Mouse (Mus musculus) limb, embryonic 11.5 days (tissue): ENCODE results near the gene Arfgap2. TPM values are rescaled to one million over a fixed set of nuclear protein-coding genes. Genes with fewer than 3 reads are reported as not detected.
A peak's percentile ranks its signal among the peaks of the same experiment; 100 is the strongest.

ENCODE experiments used
- ATAC-seq: fragments of 200-750 bp; cut with Nextera tagmentation; 2 replicates; pipeline ENCODE4 v1.8.0; 2017; ENCODE audit warnings: low read depth; ENCODE audit not compliant: insufficient number of reproducible peaks, low FRiP score, low TSS enrichment
- DNase-seq: peaks from one replicate; pipeline ENCODE4 v3.0.0-alpha.2; 2015; ENCODE audit warnings: low spot score
- H3K27ac ChIP-seq: fragments of 300-500 bp; sonication (generic); replicated peaks from 2 replicates; pipeline ENCODE4 v1.5.1; 2014; ENCODE audit warnings: low read depth, mild to moderate bottlenecking, low read length
- H3K27me3 ChIP-seq: fragments of 300-500 bp; sonication (generic); 2 replicates; pipeline ENCODE4 v1.6.1; 2014; ENCODE audit warnings: mild to moderate bottlenecking, low read length, mixed read lengths; ENCODE audit not compliant: control insufficient read depth, insufficient read depth
- H3K36me3 ChIP-seq: fragments of 300-500 bp; sonication (generic); 2 replicates; pipeline ENCODE4 v1.6.1; 2014; ENCODE audit warnings: mild to moderate bottlenecking, low read length, moderate library complexity, mixed read lengths; ENCODE audit not compliant: control insufficient read depth, insufficient read depth
- H3K4me1 ChIP-seq: fragments of 300-500 bp; sonication (generic); 2 replicates; pipeline ENCODE4 v1.6.1; 2014; ENCODE audit warnings: low read length, mixed read lengths; ENCODE audit not compliant: control insufficient read depth, insufficient read depth
- H3K4me2 ChIP-seq: fragments of 300-500 bp; sonication (generic); 2 replicates; pipeline ENCODE4 v1.6.1; 2014; ENCODE audit warnings: low read depth, mild to moderate bottlenecking, moderate library complexity; ENCODE audit not compliant: severe bottlenecking
- H3K4me3 ChIP-seq: fragments of 300-500 bp; sonication (generic); 2 replicates; pipeline ENCODE4 v1.5.1; 2014; ENCODE audit warnings: low read depth, low read length
- H3K9ac ChIP-seq: fragments of 300-500 bp; sonication (generic); 2 replicates; pipeline ENCODE4 v1.6.1; 2014; ENCODE audit warnings: mild to moderate bottlenecking, low read length
- H3K9me3 ChIP-seq: fragments of 300-500 bp; sonication (generic); 2 replicates; pipeline ENCODE4 v1.6.1; 2016; ENCODE audit warnings: low read length; ENCODE audit not compliant: control insufficient read depth
- WGBS: fragments of 180-500 bp; shearing (Covaris S2); extraction: QIAGEN DNeasy Blood & Tissue Kit; methylation state at CpG from one replicate; pipeline ENCODE4 v1.1.7; 2014; 5-methylcytosine and 5-hydroxymethylcytosine counted together
- polyA plus RNA-seq: library from polyadenylated mRNA; unstranded; fragments of >200 nt; fragmentation: Nextera tagmentation; extraction: Ambion mirVana; gene quantifications from 2 replicates; pipeline ENCODE4 v1.2.1, GENCODE M21; 2014

Gene Arfgap2
- polyA plus RNA-seq, 1 experiment from 2014 or later, result 89.4 TPM

DNA sequence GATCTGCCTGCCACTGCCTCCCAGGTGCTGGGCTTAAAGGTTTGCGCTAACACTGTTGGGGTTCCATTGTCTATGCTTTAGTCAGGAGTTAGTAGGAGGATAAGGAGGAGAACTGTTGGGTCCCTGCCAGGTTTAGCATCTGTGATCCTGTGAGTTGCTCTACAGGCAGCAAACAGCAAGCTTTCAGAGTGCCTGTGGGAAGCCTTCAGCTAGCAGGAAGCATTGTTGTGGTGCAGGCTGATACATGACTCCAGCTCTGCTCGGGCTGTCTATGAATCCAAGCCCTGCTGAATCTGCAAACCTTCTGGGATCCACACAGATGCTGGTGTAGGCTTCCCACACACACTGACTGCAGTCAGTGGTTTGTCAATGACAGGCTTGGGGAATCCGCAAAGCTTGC, 21.4 kb upstream of the Arfgap2 start:
- DNase-seq, result no peak

DNA sequence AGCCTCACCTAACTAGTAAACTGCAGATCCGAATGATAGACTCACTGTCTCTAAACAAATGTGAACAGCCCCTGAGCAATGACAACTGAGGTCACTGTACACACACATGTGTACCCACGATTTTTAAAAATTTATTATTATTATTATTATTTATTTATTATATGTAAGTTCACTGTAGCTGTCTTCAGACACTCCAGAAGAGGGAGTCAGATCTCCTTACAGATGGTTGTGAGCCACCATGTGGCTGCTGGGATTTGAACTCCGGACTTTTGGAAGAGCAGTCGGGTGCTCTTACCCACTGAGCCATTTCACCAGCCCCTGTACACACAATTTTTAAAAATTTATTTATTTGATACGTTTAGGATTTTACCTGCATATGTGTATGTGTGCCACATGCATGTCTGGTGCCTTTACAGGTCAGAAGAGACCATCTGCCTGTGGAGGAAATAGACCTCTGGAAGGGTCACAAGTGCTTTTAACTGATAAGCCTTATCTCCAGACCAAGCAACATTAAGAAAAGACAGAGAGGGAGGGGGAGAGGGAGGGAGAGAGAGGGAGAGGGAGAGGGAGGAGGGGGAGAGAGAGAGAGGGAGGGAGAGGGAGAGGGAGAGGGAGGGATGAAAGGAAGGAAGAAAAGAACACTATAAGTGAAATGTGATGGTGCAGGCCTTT, 20.1 kb upstream of the Arfgap2 start:
- no peak overlapping the region for H3K27ac ChIP-seq
- no peaks in the 10 kb centered on the region for H3K4me1 ChIP-seq
- no peak overlapping the region for H3K4me3 ChIP-seq
- no peaks in the 10 kb centered on the region for H3K36me3 ChIP-seq
- H3K4me2 ChIP-seq, result no peak overlapping the region
- DNase-seq (no peak), ATAC-seq (no peak)
- H3K27me3 ChIP-seq, result no peaks in the 10 kb centered on the region
- no peaks in the 10 kb centered on the region for H3K9me3 ChIP-seq
- 74% methylated on average over 5 of the region's 5 CpGs for WGBS
- no peak overlapping the region for H3K9ac ChIP-seq

More for the DNA sequence above, 21.4 kb upstream of the Arfgap2 start:
- Histone ChIP-seq H3K4me1 (no peaks in the 10 kb centered on the region), H3K36me3 (no peaks in the 10 kb centered on the region), H3K9me3 (no peaks in the 10 kb centered on the region), H3K4me2 (no peak overlapping the region), H3K27ac (no peak overlapping the region), H3K27me3 (no peaks in the 10 kb centered on the region), H3K9ac (no peak overlapping the region), H3K4me3 (no peak overlapping the region)
- ATAC-seq, result no peak
- 75% methylated on average over 3 of the region's 3 CpGs for WGBS

DNA sequence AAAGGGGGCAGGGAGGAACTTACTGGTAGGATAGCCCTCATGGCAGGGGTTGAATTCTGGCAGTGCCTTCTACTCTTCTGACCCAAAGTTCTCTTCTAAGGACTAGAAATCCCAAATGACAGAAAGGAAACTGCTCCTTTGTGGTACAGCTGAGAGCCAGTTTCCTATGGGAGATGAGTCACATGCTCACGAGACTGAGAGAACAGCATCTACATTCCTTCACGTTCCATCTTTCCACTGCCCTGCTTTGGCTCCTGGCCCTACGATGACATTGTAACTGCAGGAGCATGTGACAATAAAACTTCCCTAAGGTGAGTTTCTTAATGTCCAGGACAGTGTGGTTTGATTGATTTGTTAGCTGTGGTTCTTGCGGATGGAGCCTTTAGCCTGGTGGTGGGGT, 16.4 kb upstream of the Arfgap2 start:
- DNase-seq, result no peak
- no peak for ATAC-seq
- H3K4me3 ChIP-seq, result no peak overlapping the region
- no peaks in the 10 kb centered on the region for H3K27me3 ChIP-seq
- WGBS, result 87% methylated on average over 4 of the region's 4 CpGs
- H3K4me2 ChIP-seq, result no peak overlapping the region
- H3K4me1 ChIP-seq, result no peaks in the 10 kb centered on the region
- no peak overlapping the region for H3K9ac ChIP-seq
- no peak overlapping the region for H3K27ac ChIP-seq
- no peaks in the 10 kb centered on the region for H3K9me3 ChIP-seq
- H3K36me3 ChIP-seq, result no peaks in the 10 kb centered on the region

DNA sequence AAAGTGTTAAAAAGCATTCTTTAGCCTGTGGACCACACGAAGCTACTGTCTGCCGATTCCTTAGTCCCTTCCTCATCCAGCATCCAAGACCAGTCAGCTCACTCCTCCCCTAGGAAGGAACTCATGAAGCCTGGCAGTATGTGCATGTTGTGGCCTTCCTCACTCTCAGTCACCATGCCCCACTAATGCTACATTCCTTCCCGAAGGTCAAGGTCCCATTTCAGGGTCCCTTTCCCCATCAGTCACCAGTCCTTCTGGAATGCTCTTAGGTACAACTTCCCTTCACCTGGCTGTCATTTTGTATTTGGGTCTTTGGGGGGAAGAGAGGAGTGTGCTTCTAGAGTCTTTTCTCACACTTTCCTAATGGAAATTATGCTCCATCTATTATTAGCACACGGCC, 12.8 kb upstream of the Arfgap2 start:
- 63% methylated on average over 4 of the region's 4 CpGs for WGBS
- Histone ChIP-seq H3K9me3 (no peaks in the 10 kb centered on the region), H3K27ac (no peak overlapping the region), H3K36me3 (no peaks in the 10 kb centered on the region), H3K4me3 (no peak overlapping the region), H3K9ac (no peak overlapping the region), H3K4me2 (no peak overlapping the region), H3K4me1 (peaks cover 16% of the 10 kb centered on the region), H3K27me3 (peaks cover 10% of the 10 kb centered on the region)
- DNase-seq (no peak), ATAC-seq (no peak)

DNA sequence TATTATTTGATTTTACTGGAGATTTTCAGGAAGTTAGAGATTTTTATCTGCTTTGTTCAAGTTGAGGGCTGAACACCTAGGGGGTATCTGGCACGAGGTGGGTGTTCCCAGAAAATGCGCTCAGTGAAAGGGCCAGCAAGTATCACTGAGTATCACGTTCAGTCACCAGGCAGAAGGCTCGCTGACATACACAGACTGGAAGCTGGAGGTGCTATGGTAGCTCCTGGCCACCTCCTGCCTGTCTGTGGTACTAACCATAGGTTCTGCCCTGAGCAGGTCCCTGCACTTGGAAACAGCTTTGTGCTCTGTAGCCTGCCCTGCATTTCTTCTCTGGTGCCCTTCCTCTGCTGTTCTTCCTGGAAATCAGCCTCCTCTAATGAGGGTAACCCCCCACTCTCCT, 12.3 kb upstream of the Arfgap2 start:
- Histone ChIP-seq H3K4me1 (peaks cover 17% of the 10 kb centered on the region), H3K9me3 (no peaks in the 10 kb centered on the region), H3K9ac (no peak overlapping the region), H3K4me2 (no peak overlapping the region), H3K27me3 (peaks cover 10% of the 10 kb centered on the region), H3K27ac (no peak overlapping the region), H3K4me3 (no peak overlapping the region), H3K36me3 (no peaks in the 10 kb centered on the region)
- no peak for ATAC-seq
- 58% methylated on average over 4 of the region's 4 CpGs for WGBS
- DNase-seq, result no peak

DNA sequence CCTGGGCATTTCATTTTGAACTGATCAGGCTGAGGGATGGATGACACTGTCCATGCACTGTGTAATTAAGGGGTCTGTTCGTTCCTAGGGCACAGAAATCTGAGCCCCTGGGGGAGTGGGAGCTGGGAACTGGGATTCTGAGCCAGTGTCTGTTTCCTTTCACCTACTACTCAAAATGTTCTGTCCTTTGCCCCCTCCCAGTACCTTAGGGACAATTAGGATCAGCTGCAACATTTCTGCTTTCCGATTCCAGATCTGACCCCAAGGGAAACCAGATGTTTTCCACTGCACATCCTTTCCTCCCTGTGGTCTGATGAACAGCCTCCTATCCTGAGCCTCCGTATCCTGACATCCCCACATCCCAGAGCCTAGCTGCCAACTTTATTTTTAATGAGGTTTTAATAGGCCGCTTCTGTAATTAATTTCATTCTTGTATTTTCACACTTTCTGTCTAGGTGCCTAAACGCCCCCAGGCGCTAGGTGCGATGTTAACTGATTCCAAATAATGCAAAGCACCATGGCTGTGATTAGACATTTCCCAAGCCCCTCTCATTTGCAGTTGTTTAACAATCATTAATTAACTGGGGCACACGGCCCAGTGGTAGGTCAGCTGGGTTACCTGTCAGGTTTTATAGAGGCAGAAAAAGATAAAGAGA, 9.9 kb upstream of the Arfgap2 start:
- 11% methylated on average over 8 of the region's 8 CpGs for WGBS
- Histone ChIP-seq H3K4me3 (no peak overlapping the region), H3K9ac (no peak overlapping the region), H3K27me3 (peaks cover 10% of the 10 kb centered on the region), H3K27ac (no peak overlapping the region), H3K4me2 (peak overlapping the region; percentile 95), H3K4me1 (peaks cover 27% of the 10 kb centered on the region), H3K36me3 (no peaks in the 10 kb centered on the region), H3K9me3 (no peaks in the 10 kb centered on the region)
- no peak for DNase-seq
- no peak for ATAC-seq

DNA sequence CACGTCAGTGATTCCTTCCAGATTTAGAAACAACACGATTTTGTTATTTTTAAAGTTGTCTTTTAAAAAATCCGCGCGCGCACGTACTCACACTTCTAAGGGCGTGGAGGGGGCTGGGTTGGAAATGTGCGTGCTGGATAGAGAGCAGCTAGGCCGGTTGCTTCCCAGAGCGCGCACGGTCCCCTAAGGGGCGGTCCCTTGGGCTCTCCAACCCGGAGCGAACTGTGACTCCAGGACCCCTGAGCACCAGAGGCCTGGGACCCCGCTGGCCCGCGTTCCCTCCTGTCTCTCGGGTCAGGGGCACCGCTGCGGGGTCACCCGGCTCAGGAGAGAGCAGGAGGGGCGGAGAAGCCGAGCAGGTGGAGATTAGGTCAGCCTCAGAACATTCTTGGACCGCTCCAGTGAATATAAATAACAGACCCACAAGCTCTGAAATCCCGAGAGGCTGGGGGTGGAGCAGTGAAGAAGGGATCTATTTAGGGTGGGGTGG, 9.1 kb upstream of the Arfgap2 start, which contains the start of gene Pacsin3:
TSS of gene Pacsin3 (plus strand) at position 294 of the 490 bp plus-strand sequence.
- H3K36me3 ChIP-seq, result no peaks in the 10 kb centered on the region
- peak within 1 kb of the TSS; percentile 72 for H3K9ac ChIP-seq
- peak within 1 kb of the TSS; percentile 61 for H3K27ac ChIP-seq
- peaks cover 27% of the 10 kb centered on the region for H3K4me1 ChIP-seq
- no peak; the same call in 1 of the 2 replicates for ATAC-seq
- peak within 1 kb of the TSS; percentile 95 for H3K4me2 ChIP-seq
- H3K4me3 ChIP-seq, result peak within 1 kb of the TSS; percentile 67
- whole genome bisulfite sequencing, result under 1% methylated on average over 27 of the region's 27 CpGs
- H3K9me3 ChIP-seq, result no peaks in the 10 kb centered on the region
- peaks cover 10% of the 10 kb centered on the region for H3K27me3 ChIP-seq
- DNase-seq, result peak; percentile 58

DNA sequence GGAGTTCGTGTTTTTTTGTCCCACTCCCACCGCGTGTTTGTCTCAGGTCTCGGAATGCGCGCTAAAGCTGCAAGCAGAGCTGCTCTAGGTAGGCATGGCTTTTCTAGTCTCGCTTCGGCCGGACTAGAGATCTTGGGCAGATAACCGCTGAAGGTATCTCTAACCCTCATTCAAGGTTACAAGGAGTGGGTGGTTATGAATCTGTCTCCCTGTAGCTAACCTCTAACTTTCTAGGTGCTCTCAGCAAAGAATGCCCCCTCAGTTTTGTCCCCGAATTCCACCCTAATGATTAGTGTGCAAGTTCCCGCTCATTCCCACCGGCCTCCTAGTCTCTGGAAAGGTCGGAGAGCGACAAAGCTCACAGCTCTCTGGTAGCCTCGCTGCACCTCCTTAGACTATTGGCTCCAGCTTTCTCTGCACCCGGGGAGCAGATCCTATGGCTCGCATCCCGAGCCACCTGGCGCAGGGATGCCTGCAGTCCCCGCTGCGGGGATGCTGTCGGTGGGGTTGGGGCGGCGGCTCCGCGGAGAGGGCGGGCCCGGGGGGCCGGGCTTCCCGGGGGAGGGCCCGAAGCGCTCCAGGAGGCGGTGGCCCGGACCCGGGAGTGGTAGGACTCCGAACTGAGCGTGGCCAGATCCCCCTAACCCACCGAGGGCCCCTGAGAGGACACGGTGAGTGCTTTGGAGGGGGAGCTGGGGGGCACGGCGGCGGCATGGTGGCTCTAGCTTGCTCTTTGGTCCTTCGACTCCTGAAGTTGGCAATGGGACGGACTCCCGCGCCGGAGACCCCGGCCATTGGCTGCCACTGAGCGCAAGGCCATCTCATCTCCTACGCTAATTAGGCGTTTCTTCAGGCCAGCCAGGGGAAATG, 8.3 kb upstream of the Arfgap2 start:
- H3K9me3 ChIP-seq, result no peaks in the 10 kb centered on the region
- peak overlapping the region; percentile 72 for H3K9ac ChIP-seq
- 0% methylated on average over 52 of the region's 52 CpGs for WGBS
- H3K4me2 ChIP-seq, result peak overlapping the region; percentile 95
- peak overlapping the region; percentile 61 for H3K27ac ChIP-seq
- DNase-seq (peak; percentile 81), ATAC-seq (peak; percentile 66)
- peaks cover 10% of the 10 kb centered on the region for H3K27me3 ChIP-seq
- H3K4me3 ChIP-seq, result peak overlapping the region; percentile 67
- peaks cover 27% of the 10 kb centered on the region for H3K4me1 ChIP-seq
- H3K36me3 ChIP-seq, result peaks cover 4% of the 10 kb centered on the region; the same call in 1 of the 2 replicates
